Mouse (Mus musculus) spleen, adult 18-20 months (tissue): ENCODE results near the gene Ero1lb.

Experiments used
- DNase-seq, 2 experiments: peaks; one replicate each; pipeline ENCODE4 v3.0.0; 2022; ENCODE audit warnings: mixed read lengths in 2 of 2

Gene Ero1lb

GRCm38 (mm10) chr13:12565621-12566390 is at the start of gene Ero1lb:
Gene Ero1lb (plus strand): TSS chr13:12565874.
- peak; percentile 99 for DNase-seq

- peak in 1 of 2 experiments; percentile 45 for DNase-seq
These were observed 46.3 kb upstream of the Ero1lb start for GRCm38 (mm10) chr13:12519371-12519770.

- DNase-seq = peak; percentile 45 to 61
These were observed 45.6 kb upstream of the Ero1lb start, which contains the start of gene Edaradd for GRCm38 (mm10) chr13:12519955-12520584. Gene Edaradd (minus strand): TSS chr13:12520438.

GRCm38 (mm10) chr13:12522346-12522745 is 43.3 kb upstream of the Ero1lb start:
- no peak for DNase-seq

GRCm38 (mm10) chr13:12525678-12526077 is 40.0 kb upstream of the Ero1lb start:
- no peak for DNase-seq

- no peak for DNase-seq
These were observed 31.0 kb upstream of the Ero1lb start for GRCm38 (mm10) chr13:12534628-12535027.

- DNase-seq = peak; percentile 47 to 79
These were observed 27.7 kb upstream of the Ero1lb start for GRCm38 (mm10) chr13:12537971-12538370.

GRCm38 (mm10) chr13:12539716-12540115 is 26.0 kb upstream of the Ero1lb start:
- DNase-seq = no peak

- DNase-seq = peak; percentile 29 to 37
These were observed 25.6 kb upstream of the Ero1lb start for GRCm38 (mm10) chr13:12540119-12540518.

- DNase-seq = peak; percentile 55 to 57
These were observed 23.4 kb upstream of the Ero1lb start for GRCm38 (mm10) chr13:12542006-12542981.

- no peak for DNase-seq
These were observed 22.4 kb upstream of the Ero1lb start for GRCm38 (mm10) chr13:12543246-12543645.

- no peak for DNase-seq
These were observed 21.6 kb upstream of the Ero1lb start for GRCm38 (mm10) chr13:12543880-12544568.

- DNase-seq = no peak
These were observed 11.5 kb upstream of the Ero1lb start for GRCm38 (mm10) chr13:12554211-12554610.

GRCm38 (mm10) chr13:12559044-12559443 is 6.6 kb upstream of the Ero1lb start:
- DNase-seq = no peak

GRCm38 (mm10) chr13:12559462-12560120 is 6.1 kb upstream of the Ero1lb start:
- no peak for DNase-seq

- DNase-seq = peak; percentile 16 to 25
These were observed 3.9 kb upstream of the Ero1lb start for GRCm38 (mm10) chr13:12561729-12562128.

GRCm38 (mm10) chr13:12562256-12562655 is 3.4 kb upstream of the Ero1lb start:
- no peak for DNase-seq

- no peak for DNase-seq
These were observed 2.3 kb downstream of the Ero1lb start for GRCm38 (mm10) chr13:12567936-12568335.

GRCm38 (mm10) chr13:12568597-12569469 is 3.2 kb downstream of the Ero1lb start:
- no peak for DNase-seq

- DNase-seq = no peak
These were observed 4.1 kb downstream of the Ero1lb start for GRCm38 (mm10) chr13:12569741-12570140.
